Mouse (Mus musculus): ENCODE measurements around the gene Pxylp1.

DNA sequence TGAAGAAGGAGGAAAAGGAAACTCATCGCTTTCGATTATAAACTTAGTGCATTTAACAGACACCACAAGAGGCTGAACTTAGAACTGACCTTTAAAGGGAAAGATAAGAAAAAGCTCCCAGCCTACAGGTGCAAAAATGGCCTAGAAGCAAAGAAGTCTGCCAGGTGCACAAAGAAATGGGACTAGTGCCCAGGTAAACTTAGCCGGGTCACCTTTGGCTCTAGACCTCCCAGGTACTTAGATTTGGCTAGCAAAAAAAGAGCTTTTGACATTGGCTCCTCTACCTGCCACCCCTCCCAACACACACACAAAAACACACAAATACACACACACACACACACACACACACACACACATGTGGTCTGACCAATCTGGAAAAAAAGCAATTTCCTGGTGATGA, 95.2 kb downstream of the Pxylp1 start:
- TF ChIP-seq POLR2A (IDR thresholded peaks at IDR 0.05; ENCODE audit: borderline replicate concordance, extremely low read depth, low read depth, low read length) (no peak), CTCF (IDR thresholded peaks at IDR 0.05; ENCODE audit: insufficient read depth, low read length) (no peak)
